In the genomic region with DNA sequence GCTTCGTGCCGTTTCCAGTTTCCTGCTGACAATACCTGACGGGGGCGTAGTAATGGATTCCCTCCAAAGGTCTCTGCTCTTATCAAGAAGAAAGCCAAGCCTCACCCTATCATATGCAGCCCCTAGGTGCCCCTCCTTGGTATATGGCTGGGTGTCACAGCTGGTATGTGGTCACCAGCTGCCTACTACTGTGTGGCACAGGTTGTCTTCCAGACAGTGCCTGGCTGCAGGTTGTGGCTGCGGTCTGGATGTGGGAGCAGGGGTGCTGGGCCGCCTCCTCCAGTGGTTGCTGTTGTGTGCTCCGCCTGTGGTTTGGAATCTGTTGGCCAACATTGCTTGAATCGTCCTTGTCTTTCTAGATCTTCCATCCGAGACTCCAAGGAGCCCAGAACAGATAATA, we compare ENCODE assay signal across 28 mouse cellular contexts. TPM values are rescaled to one million over a fixed set of nuclear protein-coding genes. Genes with fewer than 3 reads are reported as not detected.
"Had no signal": no experiment of that assay in that cellular context is flagged by ENCODE, and none has a peak within 500 bp of the region (broad histone marks: within the 10 kb centered on the region; RNA-seq: fewer than 3 reads in every experiment).

No protein-coding gene starts in this region.

- H3K4me2 ChIP-seq: heart, embryonic 12.5 days; hindbrain, embryonic 15.5 days; intestine, embryonic 15.5 days; limb, embryonic 12.5 days; liver, embryonic 11.5 days had no signal

- H3K36me3 ChIP-seq: heart, embryonic 10.5 days; heart, embryonic 12.5 days; hindbrain, embryonic 10.5 days; hindbrain, embryonic 15.5 days; intestine, embryonic 15.5 days; limb, embryonic 10.5 days; limb, embryonic 12.5 days had no signal

- H3K9ac ChIP-seq: heart, embryonic 12.5 days; hindbrain, embryonic 15.5 days; intestine, embryonic 15.5 days; limb, embryonic 12.5 days had no signal

- H3K9me3 ChIP-seq: heart, embryonic 10.5 days; hindbrain, embryonic 15.5 days; intestine, embryonic 15.5 days; limb, embryonic 10.5 days; limb, embryonic 12.5 days had no signal

- H3K4me3 ChIP-seq: gastrocnemius, adult 2 months; heart, adult 2 months; heart, embryonic 10.5 days; heart, embryonic 12.5 days; hindbrain, embryonic 10.5 days; hindbrain, embryonic 15.5 days; intestine, embryonic 15.5 days; layer of hippocampus, adult 2 months; left cerebral cortex, adult 2 months; limb, embryonic 10.5 days; limb, embryonic 12.5 days had no signal

- H3K4me1 ChIP-seq: hindbrain, embryonic 10.5 days; hindbrain, embryonic 15.5 days; intestine, embryonic 15.5 days had no signal

- H3K27me3 ChIP-seq: hindbrain, embryonic 15.5 days; intestine, embryonic 15.5 days had no signal

- ATAC-seq: inflammation-experienced regulatory T-cells, adult 6 months; intestine, embryonic 15.5 days; intestine, postnatal 0 days had no signal

- DNase-seq: gastrocnemius, adult 2 months; gastrocnemius, postnatal 10 days; gastrocnemius, postnatal 25 days; heart, adult 2 months; heart, postnatal 10 days; heart, postnatal 4 days; kidney, adult 18-20 months; kidney, adult 8-10 months; kidney, postnatal 25 days; liver had no signal

- H3K27ac ChIP-seq: gastrocnemius, adult 2 months; heart, adult 2 months; hindbrain, embryonic 10.5 days; hindbrain, embryonic 15.5 days; intestine, embryonic 15.5 days; kidney, postnatal 0 days; layer of hippocampus, adult 2 months; left cerebral cortex, adult 2 months; limb, embryonic 10.5 days; limb, embryonic 12.5 days had no signal

RNA-seq across cellular contexts. Expression of gene Chit1, which starts 39.7 kb away (rescaled TPM):
- total RNA-seq: gastrocnemius, adult 2 months; gastrocnemius, postnatal 25 days; heart, adult 2 months; heart, postnatal 10 days; heart, postnatal 25 days; heart, postnatal 4 days; left cerebral cortex, adult 2 months had no signal
- polyA plus RNA-seq: forebrain, embryonic 16.5 days; hindbrain, embryonic 10.5 days; inflammation-experienced regulatory T-cells, adult 6 months; intestine, embryonic 15.5 days; intestine, postnatal 0 days; limb, embryonic 10.5 days; limb, embryonic 12.5 days; liver, embryonic 11.5 days had no signal

RNA-seq across cellular contexts. Expression of gene Mybph, which starts 42.5 kb away (rescaled TPM):
- total RNA-seq: granulocyte monocyte progenitor cell, adult 5-6 weeks; heart, adult 2 months; heart, postnatal 25 days; heart, postnatal 4 days; layer of hippocampus, adult 2 months; layer of hippocampus, postnatal 10 days; left cerebral cortex, postnatal 14 days had no signal
- polyA plus RNA-seq: forebrain, embryonic 16.5 days; inflammation-experienced regulatory T-cells, adult 6 months; intestine, postnatal 0 days had no signal
